8 mouse cellular contexts compared by ENCODE assay signal in the genomic region with DNA sequence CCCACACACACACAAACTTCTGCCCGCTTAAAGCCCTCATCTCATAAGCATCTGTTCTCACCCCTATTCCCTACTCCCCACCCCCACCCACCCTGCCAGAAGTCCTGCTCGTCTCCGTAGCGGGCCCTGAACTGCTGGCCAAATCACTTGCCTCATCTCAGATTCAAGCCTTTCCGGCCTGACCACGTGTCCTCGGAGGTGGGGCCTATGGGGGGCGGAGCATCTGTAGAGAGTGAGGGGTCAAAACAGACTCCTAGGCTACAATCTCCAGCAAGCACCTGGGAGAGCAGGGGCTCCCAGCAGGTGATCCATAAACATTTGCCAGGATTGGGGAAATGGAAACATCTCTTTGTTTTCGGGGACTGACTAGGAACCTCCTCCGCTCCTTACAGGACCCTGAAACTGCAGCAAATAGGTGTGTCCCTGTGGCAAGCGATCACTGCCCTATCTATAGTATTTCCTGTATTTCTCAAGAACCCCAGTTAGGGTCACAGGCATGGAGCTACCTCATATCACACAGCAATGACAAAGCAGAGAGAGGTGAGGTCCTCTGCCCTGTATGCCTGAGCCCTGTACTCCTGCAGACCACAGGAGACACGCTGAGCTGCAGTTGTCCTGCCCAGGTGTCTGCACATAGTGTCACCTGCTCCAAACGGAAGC. TPM values are rescaled to one million over a fixed set of nuclear protein-coding genes. Genes with fewer than 3 reads are reported as not detected.
DNase-seq lines count a peak whose midpoint lies in the region; ATAC-seq lines count a peak whose summit lies in the region.

No protein-coding gene starts in this region.

- no peak overlapping the region for H3K9ac ChIP-seq in intestine, embryonic 16.5 days (ENCODE audit: low read depth, low read length)
- H3K9ac ChIP-seq in midbrain, embryonic 11.5 days (ENCODE audit: low read length): no peak overlapping the region

- no peaks in the 10 kb centered on the region for H3K36me3 ChIP-seq in intestine, embryonic 16.5 days (ENCODE audit: control insufficient read depth, insufficient read depth, low read length)
- no peaks in the 10 kb centered on the region for H3K36me3 ChIP-seq in midbrain, embryonic 11.5 days (ENCODE audit: control insufficient read depth, insufficient read depth, low read length)

- H3K4me3 ChIP-seq in intestine, embryonic 16.5 days (ENCODE audit: low read length): no peak overlapping the region
- H3K4me3 ChIP-seq in midbrain, embryonic 11.5 days (ENCODE audit: low read depth, low read length): no peak overlapping the region

- peak; percentile 51 for ATAC-seq in intestine, embryonic 16.5 days
- 0 out of 2 replicates have a peak, but pooled peaks have one; percentile 8 for ATAC-seq in midbrain, embryonic 11.5 days (ENCODE audit: low FRiP score)
- ATAC-seq in cerebellum, adult (ENCODE audit: insufficient number of reproducible peaks, low FRiP score, low TSS enrichment): no peak

- intact Hi-C loops in left cerebral cortex, postnatal 25 days (cut with DNase I): no loop called here
- intact Hi-C loops in left cerebral cortex, postnatal 36 days (cut with DNase I): no loop called here

- H3K4me2 ChIP-seq in intestine, embryonic 16.5 days (ENCODE audit: low read depth, low read length): peak overlapping the region; percentile 1; the same call in 1 of the 2 replicates
- no peak overlapping the region for H3K4me2 ChIP-seq in midbrain, embryonic 11.5 days

- 16% methylated on average over 13 of the region's 13 CpGs for WGBS in intestine, embryonic 16.5 days
- WGBS in midbrain, embryonic 11.5 days: 15% methylated on average over 13 of the region's 13 CpGs

- no peak overlapping the region for H3K27ac ChIP-seq in intestine, embryonic 16.5 days (ENCODE audit: low read length)
- H3K27ac ChIP-seq in midbrain, embryonic 11.5 days (ENCODE audit: low read depth, low read length): no peak overlapping the region

- DNase-seq in kidney, postnatal 4 days: peak; percentile 64 to 67
- DNase-seq in kidney, adult 11 months: no peak
- DNase-seq in embryo, embryonic 10.5 days (ENCODE audit: low spot score): peak; percentile 75
- no peak for DNase-seq in midbrain, embryonic 11.5 days (ENCODE audit: low spot score, missing footprints)
- DNase-seq in left cerebral cortex, postnatal 25 days (ENCODE audit: low spot score in 2 of 2): no peak
- no peak for DNase-seq in left cerebral cortex, postnatal 36 days (ENCODE audit: low spot score in 2 of 2)

- no peaks in the 10 kb centered on the region for H3K9me3 ChIP-seq in intestine, embryonic 16.5 days (ENCODE audit: control insufficient read depth, low read length)
- no peaks in the 10 kb centered on the region for H3K9me3 ChIP-seq in midbrain, embryonic 11.5 days (ENCODE audit: control insufficient read depth, low read length)

- H3K4me1 ChIP-seq in intestine, embryonic 16.5 days (ENCODE audit: control insufficient read depth, insufficient read depth, low read length): 0 out of 2 replicates have a peak, but pooled peaks cover 10% of the 10 kb centered on the region
- peaks cover 45% of the 10 kb centered on the region for H3K4me1 ChIP-seq in midbrain, embryonic 11.5 days (ENCODE audit: control insufficient read depth, insufficient read depth, low read length)

- H3K27me3 ChIP-seq in intestine, embryonic 16.5 days (replicated peaks; ENCODE audit: control insufficient read depth, insufficient read depth, low read length): no peaks in the 10 kb centered on the region
- no peaks in the 10 kb centered on the region for H3K27me3 ChIP-seq in midbrain, embryonic 11.5 days (ENCODE audit: control insufficient read depth, insufficient read depth, low read length)

RNA-seq across cellular contexts. Expression of gene Prex1, which starts 29.6 kb away (rescaled TPM):
- polyA plus RNA-seq in intestine, embryonic 16.5 days (2015; fragmentation: Nextera tagmentation; extraction: Ambion mirVana): 7.9 and 8.0 TPM in 2 replicates
- polyA plus RNA-seq in midbrain, embryonic 11.5 days (2014; fragmentation: Nextera tagmentation; extraction: Ambion mirVana): 16.5 and 19.8 TPM in 2 replicates
- 100 to 1,000 TPM; 115 to 120 TPM for total RNA-seq in left cerebral cortex, postnatal 25 days (2021)
- 100 to 1,000 TPM; 104 to 114 TPM for total RNA-seq in left cerebral cortex, postnatal 36 days (2021)

Comparison
In these comparisons a context has a peak if more than half of its experiments do, and no peak if none do; other contexts are left out.
1. DNase-seq: peak in kidney, postnatal 4 days (2 of 2) and embryo, embryonic 10.5 days (single experiment); none in kidney, adult 11 months (single experiment), midbrain, embryonic 11.5 days (single experiment), left cerebral cortex, postnatal 25 days (0 of 2) and left cerebral cortex, postnatal 36 days (0 of 2).